Comparison of ENCODE assay signal across 10 mouse cellular contexts in genomic region chr10:23541914-23542313, GRCm38 (mm10).
DNase-seq lines count a peak whose midpoint lies in the region; ATAC-seq and TF ChIP-seq lines count a peak whose summit lies in the region.
"Had no signal": no experiment of that assay in that cellular context is flagged by ENCODE, and none has a peak within 500 bp of the region (broad histone marks: within the 10 kb centered on the region; RNA-seq: fewer than 3 reads in every experiment).

No protein-coding gene starts in this region.

- no peak overlapping the region for H3K4me2 ChIP-seq in intestine, postnatal 0 days (replicated peaks; ENCODE audit: low read depth)
- no peak overlapping the region for H3K4me2 ChIP-seq in intestine, embryonic 15.5 days (replicated peaks)
- no peak overlapping the region for H3K4me2 ChIP-seq in hindbrain, embryonic 12.5 days (replicated peaks)
- no peak overlapping the region for H3K4me2 ChIP-seq in forebrain, embryonic 16.5 days (ENCODE audit: low read length)
- H3K4me2 ChIP-seq: hindbrain, embryonic 13.5 days; midbrain, embryonic 13.5 days had no signal

- ATAC-seq in intestine, postnatal 0 days = 0 out of 2 replicates have a peak, but pooled peaks have one; percentile 33
- no peak for ATAC-seq in intestine, embryonic 15.5 days
- no peak for ATAC-seq in hindbrain, embryonic 12.5 days (ENCODE audit: low FRiP score)
- ATAC-seq in forebrain, embryonic 16.5 days = no peak
- ATAC-seq: midbrain, embryonic 13.5 days had no signal

- DNase-seq in ES-E14 (ENCODE audit: low read depth, low spot score) (no peak), ZHBTc4 (ENCODE audit: low read depth, low spot score) (peak; percentile 18)
- DNase-seq in kidney, adult 9 months = peak; percentile 76
- DNase-seq: cerebellum, postnatal 36 days had no signal

- H3K36me3 ChIP-seq in intestine, postnatal 0 days (ENCODE audit: control insufficient read depth, insufficient read depth) = no peaks in the 10 kb centered on the region
- H3K36me3 ChIP-seq in intestine, embryonic 15.5 days = no peaks in the 10 kb centered on the region
- H3K36me3 ChIP-seq in ES-E14 (ENCODE audit: control insufficient read depth, insufficient read depth, low read length, poor library complexity, severe bottlenecking) = no peaks in the 10 kb centered on the region
- H3K36me3 ChIP-seq in hindbrain, embryonic 12.5 days = no peaks in the 10 kb centered on the region
- no peaks in the 10 kb centered on the region for H3K36me3 ChIP-seq in forebrain, embryonic 16.5 days (ENCODE audit: control insufficient read depth, insufficient read depth)
- H3K36me3 ChIP-seq: hindbrain, embryonic 13.5 days; midbrain, embryonic 13.5 days had no signal

- H3K27me3 ChIP-seq in intestine, postnatal 0 days (replicated peaks; ENCODE audit: control insufficient read depth, insufficient read depth, low read length) = no peaks in the 10 kb centered on the region
- H3K27me3 ChIP-seq in intestine, embryonic 15.5 days (replicated peaks) = no peaks in the 10 kb centered on the region
- no peaks in the 10 kb centered on the region for H3K27me3 ChIP-seq in hindbrain, embryonic 12.5 days
- no peaks in the 10 kb centered on the region for H3K27me3 ChIP-seq in forebrain, embryonic 16.5 days (replicated peaks; ENCODE audit: control insufficient read depth, insufficient read depth, low read length)
- H3K27me3 ChIP-seq: hindbrain, embryonic 13.5 days; midbrain, embryonic 13.5 days had no signal

- H3K4me1 ChIP-seq in intestine, postnatal 0 days (replicated peaks; ENCODE audit: control insufficient read depth, insufficient read depth, low read length) = no peaks in the 10 kb centered on the region
- no peaks in the 10 kb centered on the region for H3K4me1 ChIP-seq in intestine, embryonic 15.5 days (replicated peaks)
- no peaks in the 10 kb centered on the region for H3K4me1 ChIP-seq in ES-E14 (ENCODE audit: control insufficient read depth in 2 of 2, insufficient read depth in 2 of 2, low read length in 2 of 2, poor library complexity in 1 of 2)
- H3K4me1 ChIP-seq in hindbrain, embryonic 12.5 days = no peaks in the 10 kb centered on the region
- no peaks in the 10 kb centered on the region for H3K4me1 ChIP-seq in forebrain, embryonic 16.5 days (replicated peaks; ENCODE audit: control insufficient read depth, insufficient read depth, low read length)
- H3K4me1 ChIP-seq: midbrain, embryonic 13.5 days had no signal

- no peak overlapping the region for H3K4me3 ChIP-seq in intestine, postnatal 0 days (ENCODE audit: low read depth, low read length)
- H3K4me3 ChIP-seq in intestine, embryonic 15.5 days (replicated peaks) = no peak overlapping the region
- H3K4me3 ChIP-seq in ES-E14 (ENCODE audit: insufficient read depth in 1 of 2, low read depth in 1 of 2, low read length in 2 of 2, poor library complexity in 1 of 2, severe bottlenecking in 1 of 2) = no peak overlapping the region
- H3K4me3 ChIP-seq in hindbrain, embryonic 12.5 days = no peak overlapping the region
- no peak overlapping the region for H3K4me3 ChIP-seq in forebrain, embryonic 16.5 days (replicated peaks; ENCODE audit: low read length)
- H3K4me3 ChIP-seq: hindbrain, embryonic 13.5 days; midbrain, embryonic 13.5 days had no signal

- no peaks in the 10 kb centered on the region for H3K9me3 ChIP-seq in intestine, postnatal 0 days (ENCODE audit: control insufficient read depth)
- H3K9me3 ChIP-seq in intestine, embryonic 15.5 days = no peaks in the 10 kb centered on the region
- H3K9me3 ChIP-seq in ES-E14 (ENCODE audit: control insufficient read depth, insufficient read depth, low read depth, low read length) = no peaks in the 10 kb centered on the region
- H3K9me3 ChIP-seq in hindbrain, embryonic 12.5 days (replicated peaks) = no peaks in the 10 kb centered on the region
- no peaks in the 10 kb centered on the region for H3K9me3 ChIP-seq in forebrain, embryonic 16.5 days (ENCODE audit: control insufficient read depth, low read length)
- H3K9me3 ChIP-seq: hindbrain, embryonic 13.5 days; midbrain, embryonic 13.5 days had no signal

- in situ Hi-C loops in ES-E14 (cut with MboI; ENCODE audit: low sequenced_read_pairs in 2 of 2, unreplicated experiment in 2 of 2) = no loop called here

- H3K9ac ChIP-seq in intestine, postnatal 0 days (ENCODE audit: low read depth, low read length) = no peak overlapping the region
- H3K9ac ChIP-seq in intestine, embryonic 15.5 days = no peak overlapping the region
- H3K9ac ChIP-seq in ES-E14 (ENCODE audit: insufficient read depth, low read depth, low read length, poor library complexity, severe bottlenecking) = no peak overlapping the region
- H3K9ac ChIP-seq in hindbrain, embryonic 12.5 days = no peak overlapping the region
- H3K9ac ChIP-seq in forebrain, embryonic 16.5 days (replicated peaks; ENCODE audit: low read depth, low read length) = no peak overlapping the region
- H3K9ac ChIP-seq: hindbrain, embryonic 13.5 days; midbrain, embryonic 13.5 days had no signal

- TF ChIP-seq CTCF in intestine, postnatal 0 days (IDR thresholded peaks at IDR 0.05; ENCODE audit: low read depth) = no peak

- H3K27ac ChIP-seq in intestine, postnatal 0 days (ENCODE audit: low read depth, low read length) = no peak overlapping the region
- no peak overlapping the region for H3K27ac ChIP-seq in intestine, embryonic 15.5 days
- no peak overlapping the region for H3K27ac ChIP-seq in ES-E14 (ENCODE audit: insufficient read depth, low read depth, low read length, poor library complexity, severe bottlenecking)
- no peak overlapping the region for H3K27ac ChIP-seq in hindbrain, embryonic 12.5 days
- no peak overlapping the region for H3K27ac ChIP-seq in forebrain, embryonic 16.5 days (ENCODE audit: low read length)
- H3K27ac ChIP-seq: hindbrain, embryonic 13.5 days; midbrain, embryonic 13.5 days had no signal

- WGBS in intestine, postnatal 0 days = 56% methylated on average over 5 of the region's 5 CpGs
- WGBS in intestine, embryonic 15.5 days = 51% methylated on average over 5 of the region's 5 CpGs
- WGBS in hindbrain, embryonic 12.5 days = 41% methylated on average over 5 of the region's 5 CpGs
- WGBS in forebrain, embryonic 16.5 days = 46% methylated on average over 5 of the region's 5 CpGs

TF ChIP-seq in ES-E14, 5 proteins besides CTCF, POLR2A, EP300 and RAD21:
- no peak for TF ChIP-seq ZNF384 (IDR thresholded peaks at IDR 0.05; ENCODE audit: low read depth, low read length)
- no peak for TF ChIP-seq ZC3H11A (IDR thresholded peaks at IDR 0.05; ENCODE audit: borderline replicate concordance, low read depth, low read length)
- TF ChIP-seq CHD2 (IDR thresholded peaks at IDR 0.05; ENCODE audit: low read depth, low read length) = no peak
- no peak for TF ChIP-seq HCFC1 (IDR thresholded peaks at IDR 0.05; ENCODE audit: borderline replicate concordance, insufficient read depth, low read length)
- 0 out of 2 replicates have a peak, but pooled peaks have one; percentile 29 for TF ChIP-seq MAFK (IDR thresholded peaks at IDR 0.05; ENCODE audit: insufficient read depth, low read depth, low read length)
